Mouse (Mus musculus) midbrain, embryonic 16.5 days (tissue): Measurements from ENCODE around the gene Iqschfp. TPM values are rescaled to one million over a fixed set of nuclear protein-coding genes. Genes with fewer than 3 reads are reported as not detected.
A peak's percentile ranks its signal among the peaks of the same experiment; 100 is the strongest.

Experiments used
- ATAC-seq: fragments of 200-750 bp; cut with Nextera tagmentation; 2 replicates; pipeline ENCODE4 v1.8.0; 2017; ENCODE audit warnings: moderate TSS enrichment
- H3K27ac ChIP-seq: fragments of 300-500 bp; sonication (generic); 2 replicates; pipeline ENCODE4 v1.5.1; 2014; ENCODE audit warnings: mild to moderate bottlenecking, low read length, mixed read lengths
- H3K27me3 ChIP-seq: fragments of 300-500 bp; sonication (generic); 2 replicates; pipeline ENCODE4 v1.6.1; 2014; ENCODE audit warnings: low read depth, low read length, mixed read lengths; ENCODE audit not compliant: control insufficient read depth, insufficient read depth
- H3K36me3 ChIP-seq: fragments of 300-500 bp; sonication (generic); 2 replicates; pipeline ENCODE4 v1.6.1; 2014; ENCODE audit warnings: mild to moderate bottlenecking, low read length, moderate library complexity, mixed read lengths; ENCODE audit not compliant: control insufficient read depth, insufficient read depth
- H3K4me1 ChIP-seq: fragments of 300-500 bp; sonication (generic); 2 replicates; pipeline ENCODE4 v1.6.1; 2014; ENCODE audit warnings: mild to moderate bottlenecking, low read length, mixed read lengths; ENCODE audit not compliant: control insufficient read depth, insufficient read depth
- H3K4me2 ChIP-seq: fragments of 300-500 bp; sonication (generic); 2 replicates; pipeline ENCODE4 v1.6.1; 2014; ENCODE audit warnings: mild to moderate bottlenecking, low read length, mixed read lengths
- H3K4me3 ChIP-seq: fragments of 300-500 bp; sonication (generic); 2 replicates; pipeline ENCODE4 v1.5.1; 2014; ENCODE audit warnings: low read depth, mild to moderate bottlenecking, low read length, moderate library complexity, mixed read lengths
- H3K9ac ChIP-seq: fragments of 300-500 bp; sonication (generic); 2 replicates; pipeline ENCODE4 v1.6.1; 2014; ENCODE audit warnings: low read depth, low read length, mixed read lengths
- H3K9me3 ChIP-seq: fragments of 300-500 bp; sonication (generic); replicated peaks from 2 replicates; pipeline ENCODE4 v1.6.1; 2014; ENCODE audit warnings: mild to moderate bottlenecking, low read length, mixed read lengths; ENCODE audit not compliant: control insufficient read depth, poor library complexity, severe bottlenecking
- WGBS: fragments of 180-500 bp; shearing (Covaris S2); extraction: QIAGEN DNeasy Blood & Tissue Kit; methylation state at CpG from one replicate; pipeline ENCODE4 v1.1.7; 2014; 5-methylcytosine and 5-hydroxymethylcytosine counted together
- polyA plus RNA-seq: library from polyadenylated mRNA; unstranded; fragments of >200 nt; fragmentation: Nextera tagmentation; extraction: Ambion mirVana; gene quantifications from 2 replicates; pipeline ENCODE4 v1.2.1, GENCODE M21; 2015

Iqschfp gene
- polyA plus RNA-seq, 1 experiment from 2014 or later, result 6.7 TPM

DNA sequence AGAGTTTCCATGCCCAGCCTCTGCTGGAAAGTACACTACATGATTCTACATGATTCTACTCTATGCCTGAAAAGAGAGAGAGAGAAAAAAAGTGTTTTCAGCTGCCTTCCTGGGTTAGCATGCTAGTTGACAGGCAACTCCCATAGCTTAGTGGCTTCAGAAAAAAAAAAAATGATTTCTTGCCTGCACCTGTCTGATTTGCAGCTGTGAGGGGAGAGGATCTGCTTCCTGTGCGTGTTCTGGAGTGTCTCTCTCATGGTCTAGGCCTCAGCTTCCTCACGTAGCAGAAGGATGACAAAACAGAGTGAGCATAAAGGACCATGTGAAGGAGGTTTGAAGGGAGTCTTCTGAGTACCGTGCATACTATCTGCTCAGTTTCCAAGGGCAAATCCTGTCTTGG lies 39.9 kb downstream of the Iqschfp start:
- Histone ChIP-seq H3K27me3 (no peaks in the 10 kb centered on the region; the same call in 1 of the 2 replicates), H3K4me3 (no peak overlapping the region), H3K9ac (no peak overlapping the region), H3K4me1 (no peaks in the 10 kb centered on the region), H3K27ac (no peak overlapping the region), H3K4me2 (no peak overlapping the region), H3K9me3 (no peaks in the 10 kb centered on the region), H3K36me3 (no peaks in the 10 kb centered on the region)
- 85% methylated on average over 3 of the region's 3 CpGs for WGBS
- ATAC-seq, result no peak

DNA sequence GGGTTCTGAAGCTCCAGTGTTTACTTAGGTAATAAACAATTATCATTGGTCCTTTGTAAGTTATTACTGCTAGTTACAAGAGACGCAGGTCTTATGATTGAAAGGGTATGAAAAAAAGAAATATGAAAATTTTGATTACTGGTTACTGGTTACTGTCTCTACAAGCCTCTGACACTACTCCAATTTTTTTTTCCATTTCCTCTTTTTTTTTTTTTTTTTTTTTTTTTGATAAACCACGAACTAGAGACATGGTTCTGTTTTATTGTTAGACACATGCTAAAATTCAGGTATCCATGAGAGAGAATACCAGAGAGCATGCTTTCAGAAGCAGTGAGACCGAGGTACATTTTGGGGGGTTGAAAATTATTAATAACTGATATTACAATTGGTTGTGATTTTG lies 43.8 kb downstream of the Iqschfp start:
- H3K27ac ChIP-seq, result no peak overlapping the region
- WGBS, result 81% methylated on average over 3 of the region's 3 CpGs
- no peaks in the 10 kb centered on the region for H3K36me3 ChIP-seq

DNA sequence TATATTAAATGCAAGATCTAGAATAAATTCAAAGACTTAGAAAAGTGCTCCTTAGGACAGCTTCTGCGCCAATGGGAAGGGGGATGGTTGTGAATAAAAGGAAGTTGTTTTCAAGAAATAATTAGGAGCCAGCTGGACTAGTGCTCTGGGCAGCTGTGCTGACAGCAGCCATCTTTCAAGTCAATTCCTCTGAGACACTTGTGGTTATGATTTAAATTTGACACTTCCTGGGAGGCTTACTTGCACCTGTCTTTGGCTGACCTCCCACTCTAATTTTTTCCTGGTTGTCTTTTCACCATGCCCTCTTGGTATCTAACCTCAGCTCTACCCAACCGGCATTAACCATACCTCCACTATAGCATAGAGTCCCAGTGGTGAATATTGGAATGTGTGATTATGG lies 55.0 kb downstream of the Iqschfp start:
- no peak overlapping the region for H3K4me3 ChIP-seq
- 62% methylated on average over 2 of the region's 2 CpGs for WGBS
- H3K27ac ChIP-seq, result no peak overlapping the region
- no peaks in the 10 kb centered on the region for H3K4me1 ChIP-seq
- H3K27me3 ChIP-seq, result no peaks in the 10 kb centered on the region
- no peak overlapping the region for H3K9ac ChIP-seq
- ATAC-seq, result no peak
- no peak overlapping the region for H3K4me2 ChIP-seq
- no peaks in the 10 kb centered on the region for H3K36me3 ChIP-seq
- no peaks in the 10 kb centered on the region for H3K9me3 ChIP-seq

More for the DNA sequence above, 43.8 kb downstream of the Iqschfp start:
- Histone ChIP-seq H3K4me2 (no peak overlapping the region), H3K27me3 (no peaks in the 10 kb centered on the region), H3K9me3 (no peaks in the 10 kb centered on the region), H3K4me3 (no peak overlapping the region), H3K4me1 (no peaks in the 10 kb centered on the region), H3K9ac (no peak overlapping the region)
- no peak for ATAC-seq

DNA sequence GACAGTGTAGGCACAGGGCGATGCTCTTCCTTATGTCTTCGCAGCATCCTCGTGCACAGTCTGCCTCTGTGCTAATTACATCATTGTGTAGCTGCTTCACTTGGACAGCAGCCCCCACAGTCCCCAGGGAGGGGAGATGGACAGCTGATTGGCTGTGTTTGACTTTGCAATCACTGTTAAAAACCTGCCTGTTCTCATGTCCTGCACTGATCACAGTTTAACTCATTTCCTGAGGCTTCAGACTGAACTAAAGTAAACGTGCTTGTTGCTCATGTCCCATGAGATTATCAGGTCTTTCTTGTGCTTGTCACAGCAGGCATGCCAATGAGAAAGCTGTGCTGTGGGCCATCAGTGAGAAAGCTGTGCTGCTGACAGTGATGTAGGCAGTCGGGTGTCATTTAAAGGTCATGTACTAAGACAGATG lies 60.5 kb downstream of the Iqschfp start:
- Histone ChIP-seq H3K27me3 (no peaks in the 10 kb centered on the region), H3K9me3 (no peaks in the 10 kb centered on the region), H3K4me3 (no peak overlapping the region), H3K9ac (no peak overlapping the region), H3K27ac (no peak overlapping the region), H3K4me2 (no peak overlapping the region), H3K36me3 (no peaks in the 10 kb centered on the region), H3K4me1 (peaks cover 13% of the 10 kb centered on the region)
- 29% methylated on average over 5 of the region's 5 CpGs for WGBS
- peak; percentile 68 for ATAC-seq

DNA sequence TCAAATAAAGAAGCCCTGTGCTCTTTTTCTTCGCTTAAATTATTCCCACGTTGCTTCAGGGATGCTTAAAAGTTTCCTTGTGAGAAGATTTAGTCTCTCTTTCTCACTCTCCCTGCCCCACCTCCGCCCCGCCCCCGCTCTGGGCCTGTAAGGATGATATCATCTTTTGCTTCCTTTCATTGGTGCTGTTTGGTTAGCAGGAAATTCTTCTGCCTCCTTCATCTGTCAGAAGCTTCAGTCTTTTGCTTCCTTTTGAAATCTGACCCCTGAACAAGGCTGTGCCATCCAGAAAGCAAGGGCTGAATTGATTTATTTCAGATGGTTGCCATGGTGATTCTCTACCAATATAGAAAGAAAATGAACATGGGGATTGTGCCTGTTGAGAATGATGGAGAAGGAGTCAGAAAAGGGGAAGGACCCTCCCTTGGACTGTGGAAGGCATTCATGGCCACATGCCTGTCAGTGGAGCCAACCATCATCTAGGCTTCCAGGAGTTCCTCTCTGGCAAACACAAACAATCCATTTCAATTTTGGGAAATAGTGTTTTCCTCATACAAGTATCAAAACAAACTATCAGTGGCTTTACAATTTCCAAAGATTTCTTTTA lies 62.5 kb downstream of the Iqschfp start:
- 8% methylated on average over 5 of the region's 5 CpGs for WGBS
- 0 out of 2 replicates have a peak overlapping the region, but pooled peaks have one; percentile 9 for H3K27ac ChIP-seq

DNA sequence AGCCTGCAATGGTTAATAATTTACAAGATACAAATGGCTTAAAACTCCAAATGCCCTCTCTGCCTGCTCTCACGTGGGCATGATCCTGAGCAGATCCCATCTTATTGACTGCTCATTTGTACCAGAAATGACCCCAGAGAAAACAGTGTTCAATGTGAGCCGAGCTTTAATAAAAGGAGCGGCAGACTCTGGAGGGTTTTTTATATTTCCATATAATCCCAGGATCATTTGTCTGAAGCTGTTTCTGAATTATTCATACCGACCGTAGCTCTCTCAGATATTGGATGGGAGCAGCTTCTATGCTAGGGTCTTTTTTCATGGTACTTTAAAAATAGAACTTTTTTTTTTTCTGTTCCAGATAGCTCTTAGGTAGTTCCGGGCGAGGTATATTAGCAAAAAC lies 67.6 kb downstream of the Iqschfp start:
- Histone ChIP-seq H3K36me3 (no peaks in the 10 kb centered on the region), H3K27ac (peak overlapping the region; percentile 29; the same call in 1 of the 2 replicates), H3K4me1 (peaks cover 19% of the 10 kb centered on the region), H3K4me3 (no peak overlapping the region), H3K9me3 (no peaks in the 10 kb centered on the region), H3K27me3 (no peaks in the 10 kb centered on the region), H3K4me2 (peak overlapping the region; percentile 13; the same call in 1 of the 2 replicates), H3K9ac (no peak overlapping the region)
- ATAC-seq, result peak; percentile 73
- 8% methylated on average over 7 of the region's 7 CpGs for WGBS

More for the DNA sequence above, 62.5 kb downstream of the Iqschfp start:
- no peak overlapping the region for H3K4me2 ChIP-seq
- H3K4me3 ChIP-seq, result no peak overlapping the region
- peaks cover 24% of the 10 kb centered on the region for H3K4me1 ChIP-seq
- no peaks in the 10 kb centered on the region for H3K27me3 ChIP-seq
- ATAC-seq, result peak; percentile 55; the same call in 1 of the 2 replicates
- H3K9ac ChIP-seq, result no peak overlapping the region
- H3K36me3 ChIP-seq, result no peaks in the 10 kb centered on the region
- H3K9me3 ChIP-seq, result no peaks in the 10 kb centered on the region

DNA sequence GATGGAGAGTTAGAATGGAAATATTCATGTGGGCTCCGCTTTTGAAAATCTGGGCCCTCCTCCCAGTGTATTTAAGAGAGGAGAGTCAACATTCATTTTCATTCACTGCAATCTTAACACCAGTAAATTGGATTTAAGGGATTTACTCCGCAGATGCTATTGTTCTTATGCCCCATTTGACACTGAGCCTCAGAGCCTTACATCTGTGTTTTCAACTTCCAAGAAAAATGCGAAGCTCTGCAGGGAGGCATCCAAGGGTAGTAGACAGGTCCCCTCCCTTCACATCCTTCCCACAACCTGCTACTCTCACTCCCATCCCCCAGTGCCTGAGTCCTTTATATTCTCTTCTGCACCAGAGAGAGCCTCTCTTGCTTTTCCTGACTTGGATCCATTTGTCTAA lies 68.1 kb downstream of the Iqschfp start:
- peak overlapping the region; percentile 13; the same call in 1 of the 2 replicates for H3K4me2 ChIP-seq
- no peaks in the 10 kb centered on the region for H3K27me3 ChIP-seq
- 7% methylated on average over 3 of the region's 3 CpGs for WGBS

DNA sequence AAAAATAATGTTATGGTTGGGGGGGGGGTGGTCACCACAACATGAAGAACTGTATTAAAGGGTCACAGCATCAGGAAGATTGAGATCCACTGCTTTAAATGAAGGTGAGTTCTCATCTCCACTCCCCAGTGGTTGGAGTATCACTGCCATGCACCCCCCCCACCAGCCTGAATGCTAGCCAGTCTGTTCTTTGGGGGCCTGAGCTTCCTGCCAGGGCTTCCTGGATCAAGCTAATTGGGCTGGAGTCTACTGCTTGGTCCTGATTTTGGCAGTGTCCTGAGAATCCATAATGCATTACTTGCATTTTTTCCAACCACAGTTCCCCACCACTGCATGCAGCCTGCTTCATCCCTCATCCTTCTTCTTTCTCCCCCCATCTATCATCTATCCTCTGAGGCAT lies 68.7 kb downstream of the Iqschfp start:
- no peak overlapping the region for H3K9ac ChIP-seq

More for the DNA sequence above, 68.1 kb downstream of the Iqschfp start:
- peak; percentile 83 for ATAC-seq
- H3K36me3 ChIP-seq, result no peaks in the 10 kb centered on the region
- H3K4me1 ChIP-seq, result peaks cover 18% of the 10 kb centered on the region
- no peak overlapping the region for H3K9ac ChIP-seq
- H3K27ac ChIP-seq, result peak overlapping the region; percentile 0; the same call in 1 of the 2 replicates
- H3K9me3 ChIP-seq, result no peaks in the 10 kb centered on the region
- no peak overlapping the region for H3K4me3 ChIP-seq

DNA sequence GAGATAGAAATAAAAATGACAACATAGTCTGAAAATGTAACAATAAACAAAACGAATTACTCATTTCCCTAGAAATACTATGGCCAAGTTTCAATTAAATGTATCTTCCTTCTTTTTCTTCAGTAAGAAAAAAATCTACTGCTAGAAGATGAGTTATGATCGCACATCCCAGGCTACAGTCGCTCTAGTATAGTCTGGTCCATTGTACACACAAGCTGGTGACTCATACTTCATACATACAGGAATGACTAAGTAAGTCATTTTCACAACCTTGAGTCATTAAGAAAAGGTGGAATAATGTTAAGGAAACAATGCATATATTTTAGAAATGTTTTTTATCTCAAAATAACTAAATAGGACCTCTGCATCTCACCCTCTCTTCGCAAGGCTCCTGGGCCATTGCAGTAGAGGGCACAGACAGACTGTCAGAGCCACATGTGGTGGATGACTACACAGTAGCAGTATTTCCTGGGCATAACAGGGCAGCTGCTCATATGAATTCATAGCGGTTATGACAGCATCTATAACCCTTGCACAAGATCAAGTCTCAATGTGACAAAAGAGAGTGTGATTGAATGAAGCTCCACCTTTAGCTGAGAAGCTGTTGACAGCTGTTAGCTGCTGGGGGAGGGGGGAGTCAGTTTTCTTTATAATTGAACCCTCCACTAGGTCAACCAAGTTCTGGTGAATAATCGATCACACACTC lies 70.1 kb downstream of the Iqschfp start:
- Histone ChIP-seq H3K4me2 (no peak overlapping the region), H3K27me3 (no peaks in the 10 kb centered on the region), H3K9me3 (no peaks in the 10 kb centered on the region), H3K4me3 (no peak overlapping the region), H3K36me3 (no peaks in the 10 kb centered on the region), H3K4me1 (peaks cover 18% of the 10 kb centered on the region), H3K9ac (no peak overlapping the region), H3K27ac (no peak overlapping the region)
- no peak for ATAC-seq
- WGBS, result 91% methylated on average over 6 of the region's 6 CpGs

More for the DNA sequence above, 68.7 kb downstream of the Iqschfp start:
- no peak overlapping the region for H3K4me2 ChIP-seq
- no peaks in the 10 kb centered on the region for H3K36me3 ChIP-seq
- no peak overlapping the region for H3K27ac ChIP-seq
- H3K4me1 ChIP-seq, result peaks cover 18% of the 10 kb centered on the region
- no peak overlapping the region for H3K4me3 ChIP-seq
- H3K27me3 ChIP-seq, result no peaks in the 10 kb centered on the region
- 0 out of 2 replicates have a peak, but pooled peaks have one; percentile 9 for ATAC-seq
- no peaks in the 10 kb centered on the region for H3K9me3 ChIP-seq
